Mouse (Mus musculus): ENCODE data around the gene Gpc1.
A peak's percentile ranks its signal among the peaks of the same experiment; 100 is the strongest.

The Gpc1 gene

DNA sequence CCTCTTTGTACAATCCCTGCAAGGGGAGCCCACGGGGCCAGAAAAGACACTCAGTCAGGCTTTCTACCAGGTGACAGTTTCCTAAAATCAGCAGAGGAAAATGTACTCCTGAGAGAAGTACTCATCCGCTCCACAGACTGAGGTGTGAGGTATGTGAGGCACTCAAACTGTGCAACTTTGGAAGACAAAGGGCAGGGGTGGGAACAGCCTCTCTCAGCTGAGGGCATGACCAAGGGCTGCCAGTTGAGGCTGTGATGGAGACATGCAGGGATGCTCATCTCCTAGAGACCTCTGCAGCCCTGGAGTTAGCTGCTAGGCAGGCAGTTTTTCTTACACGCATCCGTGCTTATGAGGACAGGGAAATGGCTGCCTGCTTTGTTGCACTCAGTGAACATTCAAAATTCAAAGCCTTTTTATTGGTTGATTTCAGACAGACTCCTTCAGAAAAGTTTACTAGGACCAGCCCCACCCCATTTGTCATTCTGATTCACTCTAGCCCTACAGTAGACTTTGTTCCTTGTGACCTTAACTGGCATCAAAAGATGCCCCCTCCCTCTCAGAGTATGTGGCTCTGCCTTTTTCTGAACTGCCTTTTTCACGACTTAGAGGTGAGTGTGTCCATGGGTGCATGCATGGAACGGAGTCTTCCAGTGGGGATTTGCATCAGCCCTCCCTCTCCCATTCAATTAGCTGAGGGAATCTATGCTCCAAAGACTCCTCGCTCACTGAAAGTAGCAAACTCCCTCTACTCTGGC, 57.6 kb downstream of the Gpc1 start:
- no peak for DNase-seq

DNA sequence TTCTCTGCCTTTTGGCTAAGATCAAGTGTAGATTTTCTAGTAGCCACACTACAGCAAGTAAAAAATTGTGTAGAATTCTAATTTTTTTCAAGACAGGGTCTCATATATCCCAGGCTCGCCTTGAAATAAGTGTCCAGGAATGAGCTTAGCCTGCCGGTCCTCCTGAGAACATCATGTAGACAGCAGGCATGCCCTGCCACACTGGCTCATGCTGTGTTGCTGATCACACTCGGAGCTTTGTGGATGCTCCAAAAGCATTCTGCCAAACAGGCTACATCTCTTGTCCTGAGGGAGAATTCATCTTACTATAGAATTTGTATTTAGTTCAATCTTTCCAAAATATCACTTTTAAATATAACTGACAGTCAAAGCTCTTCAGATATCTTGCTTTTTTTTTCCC, 61.3 kb downstream of the Gpc1 start:
- DNase-seq: no peak

DNA sequence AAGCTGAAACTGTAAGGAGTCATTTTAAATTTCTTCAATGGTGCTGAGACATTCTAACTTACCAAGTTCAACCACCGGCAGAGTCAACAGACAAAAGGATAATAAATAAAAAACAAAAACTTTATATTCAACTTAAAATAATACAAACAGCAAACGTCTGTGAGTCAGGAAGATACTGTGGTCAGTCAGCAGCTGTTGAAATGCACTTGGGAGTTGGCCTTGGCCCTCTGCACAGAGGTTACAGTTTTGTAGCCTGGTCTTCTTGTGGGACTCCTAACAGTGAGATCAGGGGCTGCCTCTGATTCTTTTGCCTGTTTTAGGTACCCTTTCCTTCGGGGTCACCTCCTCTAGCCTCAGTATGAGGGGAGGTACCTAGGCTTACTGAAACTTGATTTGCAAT, 62.5 kb downstream of the Gpc1 start:
- DNase-seq: no peak

DNA sequence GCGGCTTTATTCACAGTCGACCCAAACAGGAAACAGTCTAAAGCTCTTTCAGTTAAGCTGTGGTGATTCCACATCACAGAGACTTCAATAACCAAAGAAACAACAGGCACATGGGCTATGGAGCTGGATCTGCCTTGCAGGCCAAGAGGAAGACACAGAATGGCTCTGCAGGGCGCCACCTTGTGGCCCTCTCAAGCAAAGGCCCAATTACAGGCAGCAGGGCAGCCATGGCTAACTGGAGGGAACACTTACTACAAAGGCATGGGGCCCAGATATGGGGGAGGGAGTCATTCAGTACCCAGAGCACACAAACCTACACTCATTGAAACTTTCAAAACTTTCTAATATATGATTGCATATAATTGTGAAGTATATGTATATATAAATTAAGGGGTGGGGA, 63.6 kb downstream of the Gpc1 start:
- peak; percentile 89 for DNase-seq

DNA sequence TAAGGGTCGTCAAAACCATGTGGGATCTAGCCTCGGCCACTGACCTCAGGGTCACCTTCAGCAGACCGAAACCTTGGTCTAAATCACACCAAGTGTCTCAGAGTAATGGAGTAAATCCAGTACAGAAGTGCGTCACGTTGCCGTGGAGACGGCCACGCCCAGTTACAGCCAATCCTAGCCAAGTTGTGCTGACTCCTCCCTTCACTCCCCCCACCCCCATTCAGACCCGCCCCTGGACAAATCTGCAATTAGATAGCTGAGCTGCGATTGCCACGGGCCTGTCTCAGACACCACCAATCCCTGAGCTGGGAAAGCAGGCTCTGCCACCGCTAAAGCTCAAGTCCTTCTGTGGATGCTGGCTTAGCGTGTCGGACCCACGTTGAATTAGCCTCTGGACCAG, 71.3 kb downstream of the Gpc1 start, which contains the start of gene Ankmy1:
Gene Ankmy1 (minus strand): TSS at position 121 of the 400 bp plus-strand sequence.
- peak; percentile 85 for DNase-seq

DNA sequence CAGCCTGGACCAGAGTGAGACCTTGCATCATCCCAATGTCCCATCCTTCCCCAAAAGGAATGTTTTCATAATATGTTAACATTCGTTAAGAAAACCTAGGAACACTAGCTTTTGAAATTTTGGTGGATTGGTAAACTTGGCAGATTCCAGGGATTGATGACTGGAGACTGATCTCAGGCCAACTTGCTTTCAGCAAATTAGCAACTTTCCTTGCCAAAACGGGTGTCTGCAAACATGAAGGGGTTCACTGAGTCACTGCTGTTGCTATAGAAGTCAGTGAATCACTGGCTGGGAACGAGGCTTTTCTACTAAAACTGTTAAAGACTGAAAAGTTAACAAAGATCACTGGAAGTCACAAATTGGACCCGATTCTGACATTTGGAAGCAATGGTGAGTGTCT, 72.2 kb downstream of the Gpc1 start:
- no peak for DNase-seq

DNA sequence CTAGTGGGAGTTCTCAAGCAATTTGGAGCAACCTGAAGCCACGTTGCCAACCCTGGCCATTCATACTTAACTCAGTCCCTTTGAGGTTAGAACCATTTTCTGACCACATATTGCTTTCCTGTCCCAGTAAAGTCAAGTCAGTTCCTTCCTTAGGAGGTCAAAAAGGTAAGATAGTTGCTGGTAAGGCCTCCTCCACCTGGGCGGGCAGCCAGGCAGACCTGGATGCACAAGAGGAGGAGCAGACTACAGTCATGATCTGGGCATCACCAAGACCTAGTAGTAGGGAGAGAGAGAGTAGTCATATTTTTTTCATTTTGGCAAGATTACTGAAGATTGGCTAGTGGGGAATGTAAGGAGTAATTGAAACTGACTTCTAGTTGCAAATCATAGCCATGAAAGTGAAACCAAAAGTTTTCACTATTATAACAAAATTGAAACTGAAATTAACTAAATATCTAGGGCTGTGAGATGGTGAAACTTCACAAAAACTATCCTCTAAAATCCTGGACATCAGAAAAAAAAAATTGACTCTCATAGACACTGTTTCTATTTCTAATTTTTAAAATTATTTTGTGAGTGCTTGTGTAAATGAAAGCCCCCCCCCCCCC, 74.4 kb downstream of the Gpc1 start:
- DNase-seq: no peak

DNA sequence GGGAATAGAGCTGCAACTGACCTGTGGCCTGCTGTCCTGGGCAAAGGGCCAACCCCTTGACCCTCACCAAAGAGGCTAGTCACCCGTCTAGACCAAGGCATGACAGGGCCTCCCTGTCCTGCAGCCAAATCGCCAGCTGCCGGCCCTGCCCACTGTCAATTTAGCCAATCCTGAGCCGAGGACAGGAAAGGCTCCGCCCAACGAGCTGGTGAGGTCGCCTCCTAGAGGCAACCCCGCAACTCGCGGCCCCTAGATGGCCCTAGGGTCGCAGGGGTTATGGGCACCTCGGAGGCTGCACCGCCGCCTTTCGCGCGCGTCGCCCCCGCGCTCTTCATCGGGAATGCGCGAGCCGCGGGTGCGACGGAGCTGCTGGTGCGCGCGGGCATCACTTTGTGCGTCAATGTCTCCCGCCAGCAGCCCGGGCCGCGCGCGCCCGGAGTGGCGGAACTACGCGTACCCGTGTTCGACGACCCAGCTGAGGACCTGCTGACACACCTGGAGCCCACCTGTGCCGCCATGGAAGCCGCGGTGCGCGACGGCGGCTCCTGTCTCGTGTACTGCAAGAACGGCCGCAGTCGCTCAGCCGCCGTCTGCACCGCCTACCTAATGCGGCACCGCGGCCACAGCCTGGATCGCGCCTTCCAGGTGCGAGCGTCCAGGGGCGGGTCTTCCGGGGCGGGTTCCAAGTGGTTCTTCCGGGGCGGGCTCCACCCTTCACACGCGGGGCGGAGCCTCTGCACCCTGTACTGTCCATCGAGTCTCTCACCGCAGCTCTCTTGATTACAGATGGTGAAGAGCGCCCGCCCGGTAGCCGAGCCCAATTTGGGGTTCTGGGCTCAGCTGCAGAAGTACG, 75.6 kb downstream of the Gpc1 start, which contains the start of gene Dusp28:
Gene Dusp28 (plus strand): TSS at position 203 of the 853 bp plus-strand sequence.
- DNase-seq: peak; percentile 96

DNA sequence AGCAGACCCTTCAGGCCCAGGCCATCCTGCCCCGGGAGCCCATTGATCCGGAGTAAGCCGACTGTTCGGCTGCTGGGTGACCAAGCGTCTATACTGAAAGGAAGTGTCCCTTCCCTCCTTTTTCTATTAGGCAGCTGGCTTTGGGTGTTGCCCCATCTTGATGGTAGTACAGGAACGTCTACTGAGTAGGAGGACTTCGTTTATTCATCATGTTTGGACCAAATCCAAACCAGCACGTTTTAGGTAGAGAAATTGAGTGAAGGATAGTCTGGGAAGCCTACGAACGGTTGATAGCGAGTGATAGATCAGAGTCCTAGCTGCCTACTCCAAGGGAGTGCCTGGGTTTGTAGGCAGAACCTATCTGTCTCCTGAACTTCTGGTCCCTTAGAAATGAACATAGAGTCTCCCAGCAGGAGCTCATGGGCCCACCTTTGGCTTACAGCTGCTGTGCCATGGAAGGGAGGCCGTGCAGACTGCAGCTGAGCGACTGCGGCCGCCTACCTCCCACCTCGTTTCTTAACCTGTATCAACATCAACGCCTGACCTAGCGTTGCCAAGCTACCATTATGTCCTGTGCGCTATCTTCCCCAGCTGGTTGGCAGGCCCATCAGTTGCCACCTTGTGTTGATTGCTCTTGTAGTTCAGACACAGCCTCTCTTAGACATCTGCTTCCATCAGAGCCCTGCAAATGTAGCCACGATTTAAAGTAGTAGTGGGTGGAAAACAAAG, 76.4 kb downstream of the Gpc1 start:
- no peak for DNase-seq

DNA sequence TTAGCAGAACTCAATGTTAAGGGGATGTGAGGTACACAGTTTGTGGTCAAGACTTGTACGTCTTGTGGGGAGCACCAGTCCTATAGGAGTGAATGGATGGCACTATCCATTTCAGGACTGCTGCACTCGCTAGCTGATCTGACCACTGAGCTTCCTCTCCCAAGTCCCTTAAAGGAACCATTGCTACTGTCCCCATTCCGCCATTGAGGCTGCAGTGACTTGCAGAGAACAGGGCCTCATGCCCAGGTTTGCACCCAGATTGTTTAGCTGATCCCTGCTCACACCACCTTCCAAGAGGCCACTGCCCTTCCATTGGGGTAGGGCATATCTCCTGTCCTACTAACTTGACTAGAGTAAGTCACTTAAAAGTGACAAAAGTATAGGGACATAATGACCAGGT, 77.2 kb downstream of the Gpc1 start:
- DNase-seq: no peak

DNA sequence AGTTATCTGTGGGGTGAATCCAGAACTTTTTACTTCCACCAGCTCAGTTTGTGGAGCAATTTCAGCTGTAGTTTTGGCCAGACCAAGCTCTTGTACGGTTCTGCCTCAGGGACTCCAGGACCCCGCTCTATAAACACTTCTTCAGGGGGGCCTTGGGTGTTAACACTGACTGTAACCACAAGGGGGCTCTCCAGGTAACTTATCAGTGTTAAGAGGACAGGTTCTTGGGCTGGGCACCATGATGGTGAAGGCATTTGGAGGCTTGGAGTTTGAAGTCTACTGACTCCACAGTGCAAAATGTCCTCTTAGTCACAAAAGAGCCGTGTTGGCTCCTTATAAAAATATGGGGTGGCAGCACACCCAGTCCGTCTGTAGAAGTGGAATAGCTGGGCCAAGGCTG, 77.6 kb downstream of the Gpc1 start:
- peak; percentile 63 for DNase-seq

All from retina, postnatal 1 day (tissue).